Mouse (Mus musculus): ENCODE measurements around the gene Mapk8ip1. TPM values are rescaled to one million over a fixed set of nuclear protein-coding genes. Genes with fewer than 3 reads are reported as not detected.
A peak's percentile ranks its signal among the peaks of the same experiment; 100 is the strongest.
"Not testable (repeated sequence)": the region's sequence is repeated elsewhere in the genome, so short reads cannot be mapped to it uniquely, and the experiment has no call there.

Gene Mapk8ip1
- polyA plus RNA-seq, 2 experiments from 2014 or later, result 0.36 to 0.45 TPM

DNA sequence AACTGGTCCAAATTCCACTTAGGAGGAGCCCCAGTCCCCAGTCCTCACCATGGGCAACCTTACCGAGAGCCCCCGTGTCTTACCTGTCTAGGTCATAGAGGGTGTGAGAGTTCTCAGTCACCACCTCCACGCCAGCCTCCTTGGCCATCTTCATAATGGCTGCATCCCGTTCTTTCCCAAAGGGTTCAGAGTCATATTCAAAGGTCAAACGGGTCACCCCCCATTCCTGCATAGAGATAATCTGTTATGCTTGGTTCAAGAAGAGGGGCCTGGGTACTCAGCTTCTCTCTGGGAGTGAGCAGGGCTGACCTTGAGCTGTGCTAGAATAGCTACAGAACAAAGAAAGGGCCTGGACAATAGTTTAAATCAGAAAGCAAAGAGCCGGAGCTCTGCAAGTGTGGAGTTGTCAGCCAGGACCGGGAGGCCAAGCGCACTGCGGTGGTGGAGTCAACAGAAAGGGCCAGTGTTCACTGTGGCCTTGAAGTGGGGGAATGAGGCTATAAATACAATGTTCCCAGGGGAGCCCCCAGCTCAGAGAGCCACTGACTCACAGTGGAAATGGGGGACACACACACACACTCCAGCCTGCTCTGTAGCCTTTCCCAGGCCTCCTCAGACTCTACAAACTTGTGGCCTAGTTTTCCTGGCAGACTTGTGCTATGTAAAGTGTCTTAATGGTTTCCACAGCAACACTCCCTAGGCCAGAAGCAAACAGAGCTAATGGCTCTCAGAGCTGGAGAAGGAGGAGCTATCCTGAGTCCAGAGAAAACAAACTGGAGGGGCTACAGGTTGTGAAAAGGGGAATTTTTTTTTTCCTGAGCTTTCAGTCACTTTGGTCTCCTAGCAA, 23.6 kb upstream of the Mapk8ip1 start:
- ATAC-seq, result no peak

DNA sequence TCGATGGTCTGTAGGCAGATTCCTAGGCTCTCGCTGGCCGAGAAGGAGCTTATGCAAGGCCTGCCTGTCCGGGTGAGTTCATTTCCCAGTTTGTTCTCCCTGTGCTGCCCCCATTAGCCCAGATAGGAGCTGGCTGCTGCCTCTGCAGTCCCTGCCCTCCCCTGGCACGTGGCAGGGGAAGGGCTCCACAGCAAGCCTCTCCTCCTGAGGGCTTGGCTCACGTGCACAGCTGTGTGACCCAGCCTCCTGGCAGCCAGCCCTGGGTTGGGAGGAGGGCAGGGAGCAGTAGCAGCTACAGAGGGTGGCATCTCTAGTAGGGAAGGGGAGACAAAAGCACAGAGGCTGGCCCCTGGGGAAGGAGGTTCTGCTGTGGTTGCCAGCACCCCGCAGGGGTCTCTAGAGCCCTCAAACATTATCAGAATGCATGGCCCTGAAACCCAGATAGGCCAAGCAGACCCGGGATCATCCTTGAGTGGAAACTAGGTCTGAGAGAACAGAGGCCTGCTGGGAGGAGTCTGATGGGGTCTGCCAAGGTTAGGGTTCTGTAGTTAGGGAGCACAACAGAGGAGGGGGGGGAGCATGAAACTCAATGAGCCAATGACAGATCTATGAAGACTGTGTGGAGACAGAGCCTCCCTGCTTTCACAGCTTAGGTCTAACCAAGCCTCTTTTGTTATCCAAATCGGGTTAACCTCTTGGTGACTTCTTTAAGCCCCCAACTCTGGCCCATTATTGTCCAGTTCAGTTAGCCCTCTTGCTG, 22.8 kb upstream of the Mapk8ip1 start:
- no peak for ATAC-seq

DNA sequence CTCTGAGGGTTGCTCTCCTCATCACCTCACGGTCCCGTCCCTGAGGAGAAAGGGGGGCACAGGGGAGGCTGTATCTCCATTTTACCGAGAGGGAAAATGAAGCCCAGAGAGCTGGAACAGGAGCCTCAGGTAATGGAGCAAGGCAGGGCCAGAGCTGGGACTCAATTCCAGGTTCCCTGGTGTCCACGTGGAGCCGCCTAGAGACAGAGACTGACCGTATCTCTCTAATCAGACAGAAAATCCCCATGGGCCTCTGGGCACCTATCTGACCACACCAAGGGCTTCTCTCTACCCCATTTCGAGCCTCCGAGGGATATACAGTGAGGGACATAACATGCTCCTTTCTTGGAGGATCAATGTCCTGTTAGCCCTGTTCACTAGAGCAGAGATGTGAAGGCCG, 22.1 kb upstream of the Mapk8ip1 start:
- no peak for ATAC-seq

DNA sequence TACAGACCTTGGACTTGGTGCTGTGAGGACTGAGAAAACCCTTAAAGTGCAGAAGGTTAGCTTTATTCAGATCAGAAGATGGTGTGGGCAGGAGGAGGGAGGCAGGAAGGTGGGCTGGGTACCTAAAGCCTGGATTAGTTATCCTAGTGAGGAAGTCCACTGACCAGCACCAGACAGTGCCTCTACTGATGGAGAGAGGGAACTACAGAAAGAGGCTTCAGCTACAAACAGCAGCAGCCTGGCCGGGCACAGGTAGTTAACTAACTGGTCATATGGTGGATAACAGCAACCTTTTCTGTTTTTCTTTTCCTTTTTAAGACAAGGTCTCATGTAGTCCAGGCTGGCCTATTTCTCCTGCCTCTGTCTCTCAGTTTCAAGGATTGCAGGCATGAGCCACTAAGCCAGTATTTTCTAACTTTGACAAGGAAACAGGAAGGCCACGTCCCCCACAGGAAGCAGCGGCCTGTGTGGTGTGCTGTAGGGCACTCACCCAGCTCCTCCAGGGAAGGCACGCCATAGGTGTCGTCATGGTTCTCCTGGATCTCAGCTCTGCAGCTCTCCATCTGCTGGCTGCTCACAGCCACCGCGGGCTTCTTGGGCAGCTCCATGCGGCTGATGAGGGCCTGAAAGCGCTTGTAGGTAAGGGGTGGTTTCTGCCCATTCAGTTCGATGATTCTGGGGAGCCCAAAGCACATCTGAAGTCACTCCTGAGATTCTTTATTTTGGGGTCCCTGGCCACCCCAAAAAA, 21.5 kb upstream of the Mapk8ip1 start:
- ATAC-seq, result no peak

DNA sequence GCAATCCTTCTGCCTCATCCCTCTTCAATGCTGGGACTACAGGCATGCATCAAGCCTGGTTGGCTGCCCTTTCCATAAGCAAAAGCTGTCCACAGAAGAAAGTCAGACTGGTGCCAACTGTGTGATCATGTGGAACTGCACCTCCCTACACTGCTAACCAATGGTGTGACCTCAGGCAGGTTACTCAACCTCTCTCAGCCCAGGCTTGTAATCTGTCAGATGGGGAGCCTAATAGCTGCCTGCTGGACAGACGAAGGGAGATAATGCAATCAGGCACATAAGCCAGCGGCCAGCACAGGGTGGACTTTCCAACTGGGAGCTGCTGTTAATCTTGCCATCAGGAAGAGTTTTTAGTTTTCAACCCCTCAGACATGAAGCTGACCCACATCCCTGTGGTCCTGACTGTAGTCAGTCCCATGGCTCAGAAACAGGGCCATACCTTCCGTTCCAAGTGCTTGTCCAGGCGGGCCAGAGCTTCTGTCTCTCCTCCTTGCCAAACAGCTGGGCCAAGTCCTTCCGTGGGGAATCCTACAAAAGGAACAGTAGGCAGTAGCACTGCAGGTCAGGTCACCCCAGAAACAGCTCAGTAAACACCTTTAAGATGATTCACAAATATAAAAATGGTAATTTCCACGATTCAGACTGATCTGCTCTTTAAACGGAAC, 20.8 kb upstream of the Mapk8ip1 start:
- no peak for ATAC-seq

DNA sequence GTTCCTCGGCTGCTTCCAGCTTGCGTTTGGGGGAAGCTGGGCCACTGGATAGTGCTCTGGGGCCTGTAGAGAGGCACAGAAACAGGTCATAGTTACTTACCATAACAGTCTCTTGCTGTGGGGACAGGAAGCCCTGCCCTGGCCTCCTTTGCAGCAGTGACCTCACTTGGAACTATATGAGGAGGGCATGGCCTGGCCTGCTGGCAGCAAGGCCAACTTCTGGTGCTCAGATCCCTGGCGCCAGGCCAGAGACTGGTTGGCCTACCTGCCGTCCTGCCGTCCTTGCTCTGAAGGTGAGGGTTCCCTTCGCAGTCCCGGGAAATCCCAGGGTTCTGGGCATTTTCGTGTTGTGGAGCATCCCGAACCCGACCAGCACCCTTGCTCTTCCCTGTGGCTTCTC, 10.6 kb upstream of the Mapk8ip1 start:
- no peak for ATAC-seq

DNA sequence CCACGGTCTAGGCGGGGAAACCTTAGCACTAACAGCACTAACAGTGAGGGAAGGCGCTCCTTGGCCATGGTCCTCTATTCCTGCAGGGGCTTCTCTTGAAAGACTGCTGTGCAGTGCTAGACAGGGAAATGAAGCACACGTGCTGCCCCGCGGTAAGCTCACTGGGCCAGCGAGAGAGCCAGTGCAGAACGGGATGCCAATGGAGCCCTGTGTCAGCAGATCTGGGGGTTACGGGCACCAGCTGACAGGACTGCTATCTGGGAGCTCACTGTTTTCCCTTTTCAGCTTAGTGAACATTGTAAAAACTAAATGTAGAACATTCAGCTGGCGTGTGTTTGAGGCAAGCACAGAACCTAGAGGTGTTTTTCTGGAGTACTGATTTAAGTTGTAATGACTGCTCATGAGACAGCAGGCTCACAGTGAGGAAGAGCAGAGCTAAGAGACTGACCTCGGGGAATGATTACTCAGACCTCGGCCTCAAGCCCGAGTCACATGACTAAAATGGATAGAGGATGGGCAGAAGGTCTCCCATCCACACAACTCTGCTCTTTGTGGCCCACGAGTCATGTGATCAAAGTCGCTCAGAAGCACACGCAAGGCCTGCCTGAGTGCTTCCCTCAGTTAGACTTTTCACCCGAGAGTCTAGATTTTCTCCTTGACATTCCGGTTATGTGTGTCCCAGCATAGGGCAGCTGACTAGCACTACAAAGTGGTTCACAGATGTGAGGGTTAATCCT, 7.4 kb upstream of the Mapk8ip1 start:
- ATAC-seq, result no peak

DNA sequence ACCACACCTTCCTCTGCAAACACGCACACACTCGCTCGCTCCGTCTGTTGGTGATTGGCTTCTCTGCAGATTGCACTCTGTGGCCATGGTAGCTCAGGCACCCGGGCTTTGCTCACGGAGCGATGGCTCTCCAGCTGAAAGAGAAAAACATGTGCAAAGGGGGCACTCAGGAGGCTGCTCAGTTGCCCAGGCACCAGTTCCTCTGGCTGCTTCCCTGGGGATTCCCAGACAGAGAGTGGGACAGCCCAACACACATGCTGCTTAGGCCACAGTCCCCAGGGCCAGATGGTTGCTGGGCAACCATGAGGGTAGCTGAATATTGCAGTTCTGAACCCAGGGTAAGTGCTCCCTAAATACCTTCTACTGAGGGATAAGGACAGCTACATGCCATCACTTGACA, 4.6 kb upstream of the Mapk8ip1 start:
- ATAC-seq, result no peak

DNA sequence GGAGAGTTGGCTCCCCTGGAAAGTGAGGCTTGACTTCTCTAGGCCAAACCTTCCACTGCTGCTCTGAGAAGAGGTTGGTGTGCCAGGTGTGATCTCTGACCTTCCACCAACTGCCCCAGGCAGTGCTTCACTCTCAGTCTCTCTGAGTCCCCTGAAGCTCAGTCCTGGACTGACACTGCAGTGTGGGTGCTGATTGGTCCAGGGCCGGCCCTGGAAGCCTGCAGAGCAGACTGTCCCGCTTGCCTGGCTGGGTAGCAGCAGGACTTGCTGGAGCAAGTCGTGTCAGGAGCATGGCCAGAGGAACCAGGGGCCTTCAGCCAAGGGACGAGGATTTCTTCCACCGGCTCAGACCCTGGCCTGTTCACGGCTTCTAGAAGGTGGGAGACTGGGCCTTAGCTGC, 3.7 kb upstream of the Mapk8ip1 start:
- no peak for ATAC-seq

DNA sequence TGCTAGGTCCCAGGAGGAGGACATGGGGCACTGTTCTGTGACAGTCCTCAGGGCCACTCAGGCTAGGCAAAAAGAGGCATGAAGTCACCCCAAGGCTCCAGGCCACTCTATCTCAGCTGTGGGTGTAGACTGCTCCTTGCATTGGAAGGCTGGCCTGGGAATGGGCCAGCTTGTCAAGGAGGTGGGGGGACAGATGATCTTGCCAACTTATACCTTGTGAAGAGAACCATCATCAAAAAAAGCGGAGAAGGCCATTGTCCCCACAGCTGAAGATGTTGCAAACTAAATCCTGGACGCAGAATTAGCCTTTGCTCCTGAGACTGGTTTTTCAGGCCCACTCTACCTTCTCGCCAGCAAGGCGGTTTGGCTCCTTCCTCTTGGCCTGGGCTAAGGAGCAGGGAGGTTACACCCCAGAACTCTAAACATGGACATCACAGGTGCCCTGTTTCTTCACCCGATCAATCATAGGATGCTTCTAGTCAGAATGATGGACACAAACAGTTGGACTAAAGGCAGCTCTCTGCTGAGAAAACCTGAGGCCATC, 2.8 kb upstream of the Mapk8ip1 start:
- ATAC-seq, result no peak

DNA sequence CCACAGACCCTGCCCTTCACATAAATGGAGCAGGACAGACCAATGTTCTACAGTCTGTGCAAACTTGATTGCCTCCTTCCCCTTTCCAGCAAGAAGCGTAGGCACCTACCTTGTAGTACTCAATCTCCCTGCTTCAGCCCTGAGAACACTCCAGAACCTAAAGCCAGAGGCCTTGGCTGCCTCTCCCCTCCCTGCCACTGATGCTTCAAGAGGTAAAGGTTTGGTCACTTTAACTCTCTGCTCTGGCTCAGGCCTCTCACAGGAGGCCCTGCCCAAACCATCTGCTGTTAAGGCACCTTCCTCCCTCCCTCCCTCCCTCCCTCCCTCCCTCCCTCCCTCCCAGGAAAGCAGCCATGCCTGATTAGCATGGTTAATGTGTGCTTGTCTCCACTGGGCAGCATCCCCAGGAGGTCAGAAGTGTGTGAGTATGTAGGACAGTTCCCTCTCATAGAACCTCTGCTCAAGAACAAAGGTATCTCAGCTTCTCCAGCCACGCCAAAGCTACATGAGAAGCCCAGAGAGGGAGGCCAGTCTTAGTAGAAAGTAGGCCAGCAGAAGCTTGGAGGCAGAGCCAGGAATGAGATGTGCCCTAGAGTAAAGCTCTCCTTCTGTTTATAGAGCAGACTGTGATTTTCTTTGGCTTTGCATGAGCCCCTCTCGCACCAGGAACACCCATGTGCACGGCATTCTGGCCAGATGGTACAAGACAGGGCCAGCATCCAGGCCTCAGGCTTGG, 1.7 kb upstream of the Mapk8ip1 start:
- ATAC-seq, result no peak

DNA sequence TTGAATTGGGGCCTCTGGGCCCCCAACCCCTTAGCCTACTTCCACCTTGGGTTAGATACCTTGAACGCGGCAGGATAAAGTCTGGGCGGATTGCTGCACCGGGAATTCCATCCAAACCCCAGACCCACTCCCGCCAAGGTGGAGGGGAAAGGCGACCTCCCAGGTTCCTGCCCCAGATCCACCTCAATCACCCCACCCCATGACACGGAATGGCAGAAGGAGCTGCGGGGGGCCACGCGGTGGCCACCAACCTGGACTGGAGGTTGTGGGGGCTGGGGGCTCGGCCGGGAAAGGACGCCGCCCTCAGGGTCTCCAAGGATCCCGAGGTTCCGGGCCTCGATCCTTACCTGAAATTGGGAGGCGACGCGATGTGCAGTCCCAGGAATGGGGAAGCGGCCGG, 381 bp downstream of the Mapk8ip1 start:
- no peak for ATAC-seq

DNA sequence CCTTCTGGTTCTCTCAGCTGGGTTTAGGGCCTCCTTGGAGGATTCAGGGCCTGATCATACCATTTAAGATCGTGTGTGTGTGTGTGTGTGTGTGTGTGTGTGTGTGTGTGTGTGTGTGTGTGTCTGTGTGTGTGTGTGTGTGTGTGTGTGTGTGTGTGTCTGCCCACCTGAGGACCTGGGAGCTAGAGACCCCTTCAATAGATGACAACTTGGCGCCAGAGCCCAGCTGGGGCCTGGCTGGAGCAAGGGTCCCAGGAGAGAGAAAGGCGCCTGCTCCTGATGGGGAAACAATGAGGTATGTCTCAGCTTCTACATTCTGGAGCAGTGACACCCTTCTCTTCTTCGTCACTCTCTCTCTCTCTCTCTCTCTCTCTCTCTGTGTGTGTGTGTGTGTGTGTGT, 1.2 kb downstream of the Mapk8ip1 start:
- not testable (repeated sequence) for ATAC-seq

DNA sequence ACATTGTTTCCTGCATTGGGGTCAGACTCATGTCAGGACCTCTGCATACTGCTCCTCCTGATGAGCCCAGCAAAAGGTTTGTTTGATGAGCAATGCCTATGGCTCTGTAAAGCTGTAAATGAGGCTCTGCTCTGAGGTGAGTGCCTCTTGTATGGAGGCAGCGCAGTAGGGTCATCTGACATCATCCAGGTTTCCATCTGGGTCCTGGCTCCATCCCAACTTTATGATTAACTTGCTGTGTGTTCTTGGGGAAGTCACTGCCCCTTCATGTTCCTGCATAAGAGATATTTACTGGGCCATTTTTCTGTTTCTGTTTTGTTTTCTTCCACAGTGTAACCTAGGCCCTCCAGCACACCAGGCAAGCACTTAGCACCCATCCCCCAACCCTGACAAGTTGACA, 3.6 kb downstream of the Mapk8ip1 start:
- no peak for ATAC-seq

DNA sequence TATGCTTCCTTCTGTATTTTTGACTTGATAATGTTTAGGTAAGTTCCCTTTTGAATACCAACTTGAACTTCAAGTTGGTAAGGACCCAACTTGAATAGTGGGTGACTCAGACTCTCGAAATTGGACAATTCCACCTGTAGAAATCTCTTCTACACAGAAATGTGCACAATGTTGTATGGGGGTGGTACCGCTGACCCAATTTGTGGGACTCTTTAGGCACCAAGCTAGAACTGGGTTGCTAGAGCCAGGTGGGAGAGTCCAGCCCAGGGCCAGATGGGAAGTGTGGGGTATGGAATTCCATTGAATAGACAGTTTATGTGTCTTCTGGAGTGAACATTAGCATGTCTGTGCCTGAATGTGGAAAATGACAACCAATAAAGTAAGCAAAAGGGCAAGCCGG, 5.5 kb downstream of the Mapk8ip1 start:
- ATAC-seq, result no peak

DNA sequence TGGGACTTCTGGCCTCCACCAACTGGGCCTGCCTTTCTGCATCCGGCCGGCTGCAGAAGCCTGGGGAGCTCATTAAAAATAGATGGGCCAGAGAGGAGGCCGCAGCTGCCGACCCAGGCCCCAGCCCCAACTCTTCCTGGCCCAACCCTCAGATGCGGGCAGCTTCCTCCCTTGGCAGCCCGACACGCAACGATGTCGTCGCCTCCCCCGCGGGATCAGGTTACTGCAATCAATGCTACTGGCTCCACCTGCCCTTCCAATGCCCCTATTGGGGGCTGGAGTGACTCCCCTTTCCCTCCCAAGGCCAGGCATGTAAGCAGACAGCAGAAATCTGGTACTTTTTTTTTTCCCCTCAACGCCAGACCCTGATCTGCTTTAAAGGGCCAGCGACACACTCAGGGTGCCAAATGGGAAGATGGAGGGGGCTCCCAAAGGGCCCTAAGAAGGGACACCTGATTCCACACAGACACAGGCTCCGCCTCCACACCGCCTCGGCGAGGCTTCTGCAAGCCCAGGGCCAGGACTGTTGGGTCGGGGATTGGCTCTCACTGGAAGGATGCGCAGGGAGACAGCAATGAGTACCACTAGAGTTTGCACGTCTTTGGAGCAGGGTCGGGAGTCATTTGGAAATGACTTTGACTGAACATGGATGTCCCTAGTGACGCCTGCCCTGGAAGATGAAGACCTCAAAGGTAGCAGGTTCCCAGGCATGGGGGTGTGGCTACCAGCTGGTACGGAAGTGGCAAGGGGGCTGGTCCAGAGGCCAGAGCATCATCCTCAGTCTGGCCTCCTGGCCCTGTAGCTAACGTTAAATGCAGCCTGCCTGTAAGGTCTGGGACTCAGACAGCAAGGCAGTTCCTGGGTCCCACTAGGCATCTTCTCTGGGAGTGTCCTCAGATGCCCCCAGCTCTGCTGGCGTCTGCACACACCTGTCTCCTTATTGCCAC, 8.5 kb downstream of the Mapk8ip1 start:
- ATAC-seq, result peak; percentile 61

DNA sequence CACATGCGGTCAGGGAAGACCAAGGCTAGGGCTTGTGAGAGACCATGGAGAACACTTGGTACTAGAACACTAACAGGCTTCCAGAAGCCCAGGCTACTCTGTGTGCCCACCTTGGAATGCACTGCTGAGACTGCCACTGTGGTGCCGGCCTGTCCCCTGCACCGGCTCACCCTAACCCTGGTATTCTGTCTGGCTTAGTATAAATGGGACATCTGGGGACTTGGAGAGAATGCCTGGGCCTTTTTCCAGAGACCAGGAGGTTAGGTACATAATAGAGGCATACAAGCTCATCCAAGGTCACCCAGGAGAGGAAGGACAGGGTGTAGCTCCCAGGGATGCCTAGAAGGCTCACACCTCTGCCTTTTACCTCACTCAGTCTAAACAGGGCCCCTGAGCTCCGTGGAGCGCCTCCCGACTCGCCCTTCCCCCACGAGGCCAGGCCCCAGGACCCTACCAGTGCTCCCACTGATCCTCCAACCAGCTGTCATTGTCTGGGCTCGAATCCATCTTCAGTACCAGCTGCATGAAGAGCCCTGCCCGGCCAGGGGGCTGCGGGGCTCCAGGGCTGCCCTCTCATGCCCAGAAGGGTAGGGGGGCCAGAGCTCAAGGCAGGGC, 9.3 kb downstream of the Mapk8ip1 start:
- ATAC-seq, result no peak

DNA sequence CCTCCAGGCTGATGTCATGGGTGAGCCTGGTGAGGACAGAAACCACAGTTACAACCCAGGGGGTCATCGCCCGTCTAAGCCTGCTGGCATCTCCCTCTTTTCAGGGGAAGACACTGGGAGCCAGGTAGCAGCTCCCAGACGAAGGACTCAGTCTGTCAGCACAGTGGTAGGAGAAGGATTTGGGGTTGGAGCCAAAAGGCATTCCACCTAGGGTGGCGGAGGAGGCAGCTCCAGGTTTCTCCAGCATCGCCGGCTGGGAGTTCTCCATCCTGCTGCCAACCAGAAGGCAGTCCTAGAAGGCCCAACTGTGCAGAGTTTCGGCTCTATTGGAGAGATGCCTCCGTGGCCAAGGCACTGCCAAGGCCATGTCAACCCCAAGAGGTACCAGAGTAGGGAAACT, 9.9 kb downstream of the Mapk8ip1 start:
- ATAC-seq, result no peak

DNA sequence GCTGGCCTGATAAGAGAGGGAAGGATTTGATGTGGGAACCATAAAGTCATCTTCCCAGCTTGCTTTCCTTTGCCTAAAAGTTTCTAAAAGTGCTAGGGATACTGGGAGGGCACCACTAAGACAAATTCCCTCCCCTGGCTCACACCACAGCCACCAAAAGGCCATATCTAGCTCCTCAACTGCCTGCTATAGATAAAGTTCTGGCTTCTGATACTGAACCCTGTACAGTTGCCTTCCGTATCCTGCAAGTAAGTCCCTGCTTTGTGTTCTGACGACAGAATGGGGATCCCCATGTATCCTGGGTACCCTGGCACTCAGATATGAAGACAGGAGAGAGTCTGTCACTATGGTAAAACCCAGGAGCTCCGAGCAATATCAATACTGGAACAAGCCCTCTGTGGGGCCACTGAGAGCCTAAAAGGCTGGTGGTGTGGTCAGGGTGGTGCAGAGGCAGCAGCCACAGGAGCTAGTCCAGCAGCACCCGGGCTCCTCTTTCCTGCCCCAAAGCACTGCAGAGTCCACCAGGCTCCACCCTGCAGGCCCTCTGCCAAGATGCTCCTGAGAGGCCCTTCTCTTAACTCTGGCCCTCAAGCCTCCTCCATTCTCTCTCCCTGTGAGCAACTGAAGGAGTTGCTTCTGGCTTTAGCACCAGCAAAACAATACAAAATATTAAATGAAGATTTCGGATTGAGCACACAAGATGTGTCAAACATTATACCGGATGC, 10.7 kb downstream of the Mapk8ip1 start:
- no peak for ATAC-seq
